Mouse (Mus musculus) erythroblast, embryonic 14.5 days (primary cell): ENCODE measurements around the gene Olfr18.

ENCODE experiments used
- GATA1 ChIP-seq: IDR thresholded peaks from 2 replicates; pipeline ENCODE4 v1.6.1; 2012; ENCODE audit warnings: low read length, inconsistent platforms, mixed read lengths
- TAL1 ChIP-seq: IDR thresholded peaks from 3 replicates; pipeline ENCODE4 v1.6.1; 2012; ENCODE audit warnings: low read length, inconsistent platforms, mixed read lengths

DNA sequence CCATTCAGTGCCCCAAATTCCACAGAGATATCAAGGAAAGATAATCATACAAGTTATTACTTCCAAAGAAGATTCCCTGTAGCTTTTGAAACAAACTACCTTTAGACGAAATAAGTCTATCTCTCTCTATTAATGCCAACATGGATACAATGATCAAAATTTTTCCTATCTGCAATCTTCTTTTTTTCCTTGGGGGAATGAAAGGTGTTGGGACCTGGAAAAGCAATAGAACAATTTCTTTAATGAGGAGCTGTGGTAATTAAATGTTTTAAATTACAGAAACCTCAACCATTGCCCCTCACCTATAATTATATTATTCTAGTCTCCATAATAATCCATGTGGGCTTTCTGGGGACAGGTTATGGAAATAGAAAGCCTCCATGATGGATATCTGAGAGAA is 53.8 kb downstream of the Olfr18 start, which contains the start of gene Olfr39:
- TF ChIP-seq GATA1: no peak
- TF ChIP-seq TAL1: no peak
